Mouse (Mus musculus) neural tube, embryonic 11.5 days (tissue): ENCODE data around the gene Per1. TPM values are rescaled to one million over a fixed set of nuclear protein-coding genes. Genes with fewer than 3 reads are reported as not detected.
A peak's percentile ranks its signal among the peaks of the same experiment; 100 is the strongest.

Source experiments
- ATAC-seq: fragments of 200-750 bp; cut with Nextera tagmentation; 2 replicates; pipeline ENCODE4 v1.8.0; 2017; ENCODE audit warnings: moderate number of reproducible peaks, mild to moderate bottlenecking, moderate TSS enrichment, moderate library complexity; ENCODE audit not compliant: insufficient read depth, low FRiP score, low TSS enrichment
- DNase-seq: peaks from one replicate; pipeline ENCODE4 v3.0.0-alpha.2; 2015; ENCODE audit warnings: low spot score
- H3K27ac ChIP-seq: fragments of 300-500 bp; sonication (generic); 2 replicates; pipeline ENCODE4 v1.5.1; 2014; ENCODE audit warnings: low read depth, mild to moderate bottlenecking, low read length
- H3K27me3 ChIP-seq: fragments of 300-500 bp; sonication (generic); 2 replicates; pipeline ENCODE4 v1.6.1; 2014; ENCODE audit warnings: mild to moderate bottlenecking, low read length, mixed read lengths; ENCODE audit not compliant: control insufficient read depth, insufficient read depth
- H3K36me3 ChIP-seq: fragments of 300-500 bp; sonication (generic); 2 replicates; pipeline ENCODE4 v1.6.1; 2014; ENCODE audit warnings: mild to moderate bottlenecking, low read length, moderate library complexity, mixed read lengths; ENCODE audit not compliant: control insufficient read depth, insufficient read depth
- H3K4me1 ChIP-seq: fragments of 300-500 bp; sonication (generic); 2 replicates; pipeline ENCODE4 v1.6.1; 2014; ENCODE audit warnings: low read length, mixed read lengths; ENCODE audit not compliant: control insufficient read depth, insufficient read depth
- H3K4me2 ChIP-seq: fragments of 300-500 bp; sonication (generic); 2 replicates; pipeline ENCODE4 v1.6.1; 2014; ENCODE audit warnings: low read depth, mild to moderate bottlenecking, moderate library complexity
- H3K4me3 ChIP-seq: fragments of 300-500 bp; sonication (generic); 2 replicates; pipeline ENCODE4 v1.5.1; 2014; ENCODE audit warnings: low read depth, low read length
- H3K9ac ChIP-seq: fragments of 300-500 bp; sonication (generic); 2 replicates; pipeline ENCODE4 v1.6.1; 2014; ENCODE audit warnings: mild to moderate bottlenecking, low read length
- H3K9me3 ChIP-seq: fragments of 300-500 bp; sonication (generic); 2 replicates; pipeline ENCODE4 v1.6.1; 2016; ENCODE audit warnings: low read length; ENCODE audit not compliant: control insufficient read depth
- WGBS: fragments of 180-500 bp; shearing (Covaris S2); extraction: QIAGEN DNeasy Blood & Tissue Kit; methylation state at CpG from one replicate; pipeline ENCODE4 v1.1.7; 2014; 5-methylcytosine and 5-hydroxymethylcytosine counted together
- polyA plus RNA-seq: library from polyadenylated mRNA; unstranded; fragments of >200 nt; fragmentation: Nextera tagmentation; extraction: Ambion mirVana; gene quantifications from 2 replicates; pipeline ENCODE4 v1.2.1, GENCODE M21; 2014

The Per1 gene
- polyA plus RNA-seq, 1 experiment from 2014 or later = 10.9 TPM

DNA sequence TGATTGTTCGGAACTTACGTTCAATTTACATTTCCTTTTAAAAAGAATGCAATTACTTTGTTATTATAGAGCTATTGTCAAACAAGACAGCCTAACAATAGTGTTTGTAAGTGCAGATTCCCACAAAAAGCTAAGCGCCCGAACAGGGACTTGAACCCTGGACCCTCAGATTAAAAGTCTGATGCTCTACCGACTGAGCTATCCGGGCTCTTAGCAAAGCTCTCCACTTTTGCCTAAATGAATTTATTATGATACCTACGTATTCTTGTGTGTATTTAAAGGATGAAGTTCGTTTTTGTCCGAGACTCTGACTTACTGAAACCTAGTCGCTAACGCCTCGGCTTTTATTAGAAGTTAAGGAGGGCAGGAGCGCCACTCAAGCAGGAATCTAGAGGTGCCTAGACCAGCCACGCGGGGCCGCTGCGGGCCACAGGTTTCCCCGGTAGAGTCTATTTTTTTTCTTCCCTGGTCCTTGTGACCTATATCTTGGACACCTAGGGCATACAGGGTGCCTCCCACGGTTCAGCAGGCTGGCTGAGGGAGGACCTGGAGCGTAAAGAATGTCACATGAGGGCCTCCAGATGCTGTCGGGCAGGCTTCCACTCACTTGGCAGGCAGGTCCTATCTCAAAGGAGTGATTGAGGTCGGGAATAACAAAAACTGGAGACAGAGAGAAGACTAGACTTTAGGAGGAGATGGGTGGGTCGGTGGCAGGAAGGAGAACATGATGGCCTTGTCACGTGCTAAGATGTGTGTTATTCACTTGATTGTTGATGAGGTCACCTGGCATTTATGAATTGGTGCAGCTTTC, 30.2 kb downstream of the Per1 start:
- ATAC-seq = peak; percentile 54; the same call in 1 of the 2 replicates
- peak overlapping the region; percentile 84 for H3K4me2 ChIP-seq
- peak overlapping the region; percentile 53 for H3K9ac ChIP-seq
- H3K9me3 ChIP-seq = no peaks in the 10 kb centered on the region
- H3K36me3 ChIP-seq = no peaks in the 10 kb centered on the region
- peak overlapping the region; percentile 59 for H3K4me3 ChIP-seq
- DNase-seq = peak; percentile 82
- WGBS = 0% methylated on average over 24 of the region's 24 CpGs
- peaks cover 13% of the 10 kb centered on the region for H3K27me3 ChIP-seq
- peak overlapping the region; percentile 35; the same call in 1 of the 2 replicates for H3K27ac ChIP-seq
- peaks cover 13% of the 10 kb centered on the region for H3K4me1 ChIP-seq

DNA sequence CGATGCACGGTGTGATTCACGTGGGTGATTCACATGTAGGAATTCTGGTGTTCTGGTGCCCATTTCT, 30.7 kb downstream of the Per1 start, which contains the start of gene Aloxe3:
Gene Aloxe3 (plus strand): TSS at position 45 of the 67 bp plus-strand sequence.
- H3K9me3 ChIP-seq = no peaks in the 10 kb centered on the region
- peak within 1 kb of the TSS; percentile 53 for H3K9ac ChIP-seq
- WGBS = 4% methylated on average over 3 of the region's 3 CpGs
- ATAC-seq = no peak
- peak within 1 kb of the TSS; percentile 84 for H3K4me2 ChIP-seq
- peak within 1 kb of the TSS; percentile 35; the same call in 1 of the 2 replicates for H3K27ac ChIP-seq
- H3K36me3 ChIP-seq = no peaks in the 10 kb centered on the region
- no peak for DNase-seq
- peak within 1 kb of the TSS; percentile 59 for H3K4me3 ChIP-seq
- peaks cover 8% of the 10 kb centered on the region for H3K27me3 ChIP-seq
- H3K4me1 ChIP-seq = peaks cover 10% of the 10 kb centered on the region

DNA sequence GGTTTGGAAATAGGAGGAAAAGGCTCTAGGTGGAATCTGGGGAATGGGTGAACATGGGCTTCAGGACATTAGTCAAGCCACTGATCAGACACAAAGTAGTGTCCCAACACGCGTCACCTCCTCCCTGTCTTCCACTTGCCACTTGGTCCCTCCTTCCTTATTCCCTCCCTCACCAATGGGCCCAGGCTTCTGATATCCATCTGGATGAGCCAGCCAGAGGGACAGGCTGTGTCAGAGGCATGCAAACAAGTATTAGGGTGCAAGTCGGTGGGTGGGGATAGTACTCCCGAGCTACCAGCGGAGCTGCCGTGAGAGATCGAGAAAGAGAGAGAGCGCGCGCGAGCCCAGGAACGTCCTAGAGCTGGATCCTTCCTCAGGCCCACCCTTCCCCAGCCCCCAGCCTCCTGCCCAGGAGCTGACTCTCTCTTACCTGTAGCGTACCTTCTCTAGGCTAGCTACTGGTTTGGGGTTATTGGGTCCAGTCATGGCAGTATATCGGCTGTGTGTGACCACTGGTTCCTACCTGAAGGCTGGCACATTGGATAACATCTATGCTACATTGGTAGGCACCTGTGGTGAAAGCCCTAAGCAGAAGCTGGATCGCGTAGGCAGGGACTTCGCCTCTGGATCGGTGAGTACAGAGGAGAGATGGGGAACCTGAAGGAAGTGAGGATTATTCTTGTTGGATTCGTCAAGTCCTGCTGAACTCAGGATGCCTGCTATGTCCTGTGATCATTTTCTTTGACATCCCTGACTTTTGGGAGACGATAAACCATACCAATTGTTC, 31.1 kb downstream of the Per1 start:
- DNase-seq (no peak), ATAC-seq (no peak)
- Histone ChIP-seq H3K4me1 (peaks cover 10% of the 10 kb centered on the region), H3K4me2 (peak overlapping the region; percentile 84), H3K36me3 (no peaks in the 10 kb centered on the region), H3K27ac (no peak overlapping the region), H3K27me3 (peaks cover 4% of the 10 kb centered on the region; the same call in 1 of the 2 replicates), H3K9me3 (no peaks in the 10 kb centered on the region), H3K9ac (peak overlapping the region; percentile 53), H3K4me3 (peak overlapping the region; percentile 59)
- 11% methylated on average over 20 of the region's 20 CpGs for whole genome bisulfite sequencing

DNA sequence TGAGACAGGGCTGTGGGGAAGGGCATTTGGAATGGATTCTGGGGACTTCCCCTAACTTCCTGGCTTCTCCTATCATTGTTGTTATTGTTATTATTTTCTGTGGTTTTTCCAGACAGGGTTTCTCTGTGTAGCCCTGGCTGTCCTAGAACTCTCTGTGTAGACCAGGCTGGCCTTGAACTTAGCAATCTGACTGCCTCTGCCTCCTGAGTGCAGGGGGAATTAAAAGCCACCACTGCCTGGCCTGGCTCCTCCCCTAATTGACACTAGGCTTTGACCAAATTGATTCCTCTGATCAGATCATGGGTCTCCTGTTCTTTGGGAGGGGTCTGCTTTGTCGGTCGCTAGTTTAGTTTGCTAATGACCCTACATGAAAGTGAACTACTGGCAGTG, 31.7 kb downstream of the Per1 start:
- Histone ChIP-seq H3K4me2 (no peak overlapping the region; the same call in 1 of the 2 replicates), H3K9ac (no peak overlapping the region), H3K27me3 (no peaks in the 10 kb centered on the region), H3K27ac (no peak overlapping the region), H3K4me3 (no peak overlapping the region), H3K36me3 (no peaks in the 10 kb centered on the region), H3K4me1 (peaks cover 8% of the 10 kb centered on the region), H3K9me3 (no peaks in the 10 kb centered on the region)
- ATAC-seq = no peak
- WGBS = 49% methylated on average over 2 of the region's 2 CpGs
- no peak for DNase-seq

DNA sequence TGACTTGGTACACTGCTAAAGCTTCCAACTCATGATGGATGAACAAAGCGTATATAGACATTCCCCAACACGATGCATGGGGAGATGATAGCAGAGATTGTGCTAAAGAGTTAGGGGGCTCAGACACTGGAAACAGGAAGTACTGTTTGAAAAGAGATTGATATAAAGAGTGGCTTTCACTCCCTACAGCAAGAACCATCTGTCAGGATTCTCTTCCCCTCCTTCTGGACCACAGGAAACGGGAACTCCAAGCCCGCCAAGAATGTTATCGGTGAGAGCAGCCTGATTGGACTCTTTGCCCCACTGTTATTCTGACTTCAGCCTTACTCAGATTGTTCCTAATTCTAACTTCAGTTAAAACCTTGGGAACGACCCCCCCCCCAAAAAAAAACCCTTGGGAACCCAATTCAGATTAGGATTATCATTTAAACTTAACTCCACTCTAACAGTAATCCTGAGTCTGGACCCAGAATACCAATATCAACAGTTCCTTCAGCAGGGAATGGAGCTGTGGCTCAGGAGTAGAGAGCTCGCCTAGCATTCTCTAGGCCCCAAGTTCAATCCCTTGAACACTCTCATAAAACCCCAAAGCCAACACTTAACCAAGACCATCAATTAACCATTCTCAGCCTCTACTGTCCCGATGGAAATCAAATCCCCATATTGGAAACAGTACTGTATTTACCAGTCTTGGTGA, 33.6 kb downstream of the Per1 start:
- no peak overlapping the region for H3K9ac ChIP-seq
- no peak overlapping the region for H3K4me2 ChIP-seq
- ATAC-seq (no peak), DNase-seq (no peak)
- H3K27me3 ChIP-seq = 0 out of 2 replicates have a peak, but pooled peaks cover 3% of the 10 kb centered on the region
- WGBS = 79% methylated on average over 8 of the region's 8 CpGs
- peaks cover 6% of the 10 kb centered on the region; the same call in 1 of the 2 replicates for H3K4me1 ChIP-seq
- H3K4me3 ChIP-seq = no peak overlapping the region
- H3K27ac ChIP-seq = no peak overlapping the region
- no peaks in the 10 kb centered on the region for H3K9me3 ChIP-seq
- no peaks in the 10 kb centered on the region for H3K36me3 ChIP-seq

DNA sequence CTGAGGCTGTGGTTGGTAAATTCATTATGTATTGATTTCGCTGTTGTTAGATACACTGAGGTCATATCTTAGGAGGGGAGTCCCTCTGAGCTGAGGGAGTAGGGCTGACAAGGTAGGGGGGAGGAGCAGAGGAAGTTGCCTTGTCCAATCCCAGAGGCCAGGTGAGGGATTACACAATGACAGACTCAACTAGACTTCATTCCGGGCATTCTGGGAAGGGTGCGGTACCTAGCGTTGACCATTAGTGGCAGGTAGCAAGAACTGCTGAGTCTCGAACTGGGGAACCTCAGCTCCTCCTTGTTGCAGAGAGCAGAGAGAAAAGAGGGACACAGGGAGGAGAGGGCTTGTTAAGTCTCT, 38.5 kb downstream of the Per1 start:
- Histone ChIP-seq H3K9ac (no peak overlapping the region), H3K27ac (no peak overlapping the region), H3K4me2 (peak overlapping the region; percentile 51), H3K4me3 (no peak overlapping the region; the same call in 1 of the 2 replicates), H3K4me1 (no peaks in the 10 kb centered on the region), H3K27me3 (0 out of 2 replicates have a peak, but pooled peaks cover 3% of the 10 kb centered on the region), H3K9me3 (no peaks in the 10 kb centered on the region), H3K36me3 (no peaks in the 10 kb centered on the region)
- 14% methylated on average over 5 of the region's 5 CpGs for WGBS
- ATAC-seq = no peak
- DNase-seq = no peak

DNA sequence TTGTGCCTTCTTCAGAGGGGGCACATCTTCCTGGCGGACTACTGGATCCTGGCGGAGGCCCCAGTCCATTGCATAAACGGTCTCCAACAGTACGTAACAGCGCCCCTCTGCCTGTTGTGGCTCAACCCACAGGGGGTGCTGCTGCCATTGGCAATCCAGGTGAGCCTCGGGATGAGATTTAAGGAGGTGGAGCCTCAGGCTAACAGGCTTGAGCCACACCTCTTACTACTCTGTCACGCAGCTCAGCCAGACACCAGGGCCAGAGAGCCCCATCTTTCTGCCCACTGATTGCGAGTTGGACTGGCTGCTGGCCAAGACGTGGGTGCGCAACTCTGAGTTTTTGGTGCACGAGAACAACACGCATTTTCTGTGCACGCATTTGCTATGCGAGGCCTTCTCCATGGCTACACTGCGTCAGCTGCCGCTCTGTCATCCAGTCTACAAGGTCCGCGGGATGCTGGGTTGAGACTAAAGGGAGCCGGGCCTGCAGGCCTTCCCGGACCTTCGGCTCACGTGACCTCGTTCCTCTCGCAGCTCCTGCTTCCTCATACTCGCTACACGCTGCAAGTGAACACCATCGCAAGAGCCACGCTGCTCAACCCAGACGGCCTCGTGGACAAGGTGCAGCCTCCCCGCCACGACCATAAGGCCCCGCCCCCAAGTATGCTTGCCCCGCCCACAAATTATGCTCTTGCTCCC, 39.1 kb downstream of the Per1 start:
- Histone ChIP-seq H3K36me3 (no peaks in the 10 kb centered on the region), H3K27me3 (0 out of 2 replicates have a peak, but pooled peaks cover 3% of the 10 kb centered on the region), H3K4me3 (peak overlapping the region; percentile 29), H3K9ac (0 out of 2 replicates have a peak overlapping the region, but pooled peaks have one; percentile 8), H3K4me1 (no peaks in the 10 kb centered on the region), H3K27ac (no peak overlapping the region), H3K4me2 (peak overlapping the region; percentile 51), H3K9me3 (no peaks in the 10 kb centered on the region)
- ATAC-seq (peak; percentile 35), DNase-seq (peak; percentile 60)
- 3% methylated on average over 34 of the region's 34 CpGs for WGBS

DNA sequence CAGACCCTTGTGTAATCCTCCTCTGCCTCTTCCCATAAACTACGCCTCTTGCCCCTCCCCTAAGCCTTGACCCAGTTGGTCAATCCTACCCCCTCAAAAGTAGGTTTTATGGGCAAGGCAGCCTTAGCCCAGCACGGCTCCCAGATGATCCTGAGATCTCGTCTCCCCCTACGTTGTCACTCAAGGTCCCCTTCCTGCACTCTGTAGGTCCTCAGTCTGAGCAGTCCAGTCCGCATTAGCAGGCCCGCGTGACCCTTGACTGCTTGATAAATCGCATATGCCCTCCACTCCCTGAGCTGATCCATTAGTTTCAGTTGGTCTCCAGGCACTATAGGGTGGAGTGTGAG, 39.6 kb downstream of the Per1 start:
- Histone ChIP-seq H3K4me1 (no peaks in the 10 kb centered on the region), H3K4me3 (peak overlapping the region; percentile 29), H3K27ac (no peak overlapping the region), H3K36me3 (no peaks in the 10 kb centered on the region), H3K9ac (no peak overlapping the region), H3K27me3 (0 out of 2 replicates have a peak, but pooled peaks cover 3% of the 10 kb centered on the region), H3K4me2 (peak overlapping the region; percentile 51), H3K9me3 (no peaks in the 10 kb centered on the region)
- no peak for DNase-seq
- WGBS = 29% methylated on average over 8 of the region's 8 CpGs
- no peak for ATAC-seq
